8 mouse cellular contexts compared by ENCODE assay signal in genomic region chr13:92703241-92704027, GRCm38 (mm10).
DNase-seq lines count a peak whose midpoint lies in the region; ATAC-seq lines count a peak whose summit lies in the region.

No protein-coding gene starts in this region.

- peak; percentile 25 for DNase-seq in CD4-positive, CD25-positive, alpha-beta regulatory T cell, adult 2 months (ENCODE audit: low read depth, low spot score)
- DNase-seq in cerebellum, adult 8-10 months, result peak; percentile 19
- DNase-seq in frontal cortex, postnatal 10 days (ENCODE audit: low spot score in 2 of 2), result peak; percentile 51 to 55
- peak; percentile 64 to 83 for DNase-seq in layer of hippocampus, adult 18-20 months (ENCODE audit: low spot score in 2 of 2)
- DNase-seq in mesoderm, embryonic 11.5 days (ENCODE audit: low read depth, low spot score), result peak; percentile 81
- peak; percentile 59 for DNase-seq in right cerebral cortex, postnatal 4 days
- DNase-seq in spleen, adult 12 weeks (ENCODE audit: low spot score), result no peak

- ATAC-seq in CD4-positive, CD25-positive, alpha-beta regulatory T cell, adult 4 months, result no peak
